Mouse (Mus musculus): ENCODE measurements at regions not wholly inside any gene's neighbourhood (a gene's known extent, or its start where the extent isn't known, plus 50 kb on each side); places are given as distances from the start of the nearest gene placed in this dataset.

- Histone ChIP-seq H3K4me3 (no peak overlapping the region), H3K4me2 (replicated peaks) (no peak overlapping the region)
- 84% methylated on average over 7 of the region's 7 CpGs for WGBS
Observed at GRCm38 (mm10) chr3:41368351-41369101, 187.0 kb upstream of the Jade1 start.

GRCm38 (mm10) chr3:41366764-41367163 lies 188.8 kb upstream of the Jade1 start:
- WGBS = 77% methylated on average over 4 of the region's 4 CpGs
- Histone ChIP-seq H3K4me3 (no peak overlapping the region), H3K27me3 (replicated peaks) (no peaks in the 10 kb centered on the region), H3K27ac (no peak overlapping the region), H3K9me3 (no peaks in the 10 kb centered on the region), H3K9ac (no peak overlapping the region), H3K4me1 (no peaks in the 10 kb centered on the region), H3K36me3 (no peaks in the 10 kb centered on the region), H3K4me2 (replicated peaks) (no peak overlapping the region)
- no peak for ATAC-seq (ENCODE audit: low FRiP score, low read depth)

More at GRCm38 (mm10) chr3:41368351-41369101, 187.0 kb upstream of the Jade1 start:
- Histone ChIP-seq H3K36me3 (no peaks in the 10 kb centered on the region), H3K9me3 (no peaks in the 10 kb centered on the region), H3K27ac (no peak overlapping the region), H3K4me1 (no peaks in the 10 kb centered on the region), H3K27me3 (replicated peaks) (no peaks in the 10 kb centered on the region), H3K9ac (no peak overlapping the region)
- ATAC-seq (ENCODE audit: low FRiP score, low read depth) = no peak

DNA sequence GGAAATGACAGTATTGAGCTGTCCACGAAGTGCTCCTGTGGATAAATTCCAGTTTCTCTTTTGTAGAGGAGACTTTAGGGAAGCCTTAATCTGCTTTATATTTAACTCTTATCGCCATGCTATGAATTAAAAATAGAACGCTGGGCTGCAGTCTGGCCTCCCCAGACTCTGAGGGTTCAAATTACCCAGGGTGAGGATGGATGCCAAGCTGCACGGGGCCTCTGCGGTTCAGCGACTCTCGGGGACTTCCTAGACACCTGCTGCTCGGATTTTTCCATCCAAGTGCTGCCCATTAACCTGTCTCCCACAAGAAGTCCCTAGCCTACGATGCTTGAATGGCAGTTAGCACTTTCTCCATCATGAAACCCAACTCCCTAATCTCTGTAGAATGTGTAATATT lies 189.3 kb upstream of the Jade1 start:
- no peak overlapping the region for H3K27ac ChIP-seq
- H3K4me2 ChIP-seq (replicated peaks) = no peak overlapping the region
- H3K9ac ChIP-seq = no peak overlapping the region
- no peaks in the 10 kb centered on the region for H3K36me3 ChIP-seq
- H3K4me1 ChIP-seq = no peaks in the 10 kb centered on the region
- H3K9me3 ChIP-seq = no peaks in the 10 kb centered on the region
- H3K27me3 ChIP-seq (replicated peaks) = no peaks in the 10 kb centered on the region
- WGBS = 60% methylated on average over 9 of the region's 9 CpGs
- no peak overlapping the region for H3K4me3 ChIP-seq
- ATAC-seq (ENCODE audit: low FRiP score, low read depth) = no peak

DNA sequence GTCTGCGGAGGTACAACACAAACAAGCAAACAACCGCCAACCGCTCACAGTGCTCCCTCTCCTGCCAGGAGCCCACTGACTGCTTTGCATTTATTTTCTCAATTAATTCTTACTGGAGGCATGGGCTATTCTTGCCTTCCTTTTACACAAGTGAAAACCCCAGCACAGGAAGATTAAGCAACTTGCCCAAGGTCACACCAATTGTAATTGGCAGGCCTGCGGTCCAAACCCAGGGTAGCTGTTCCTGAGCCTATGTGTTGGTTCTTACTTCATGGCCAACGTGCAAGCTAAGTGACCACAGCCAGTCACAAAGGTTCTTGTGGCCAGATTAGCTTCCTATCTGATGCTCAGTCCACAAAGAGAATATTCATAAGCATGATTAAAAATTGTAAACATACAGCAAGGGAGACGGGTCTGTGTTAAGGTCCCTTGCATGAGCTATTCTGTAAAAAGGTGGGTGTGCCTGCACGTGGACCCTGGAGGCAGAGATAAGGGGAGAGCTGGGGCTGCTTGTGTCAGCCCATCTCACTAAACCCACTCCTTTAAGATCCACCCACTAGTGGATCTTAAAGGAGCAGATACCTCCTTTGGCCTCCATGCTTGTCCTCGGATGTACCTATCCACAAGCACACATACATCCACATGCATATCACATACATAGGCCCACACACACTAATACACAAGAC lies 190.2 kb upstream of the Jade1 start:
- H3K4me2 ChIP-seq (replicated peaks) = no peak overlapping the region
- no peak overlapping the region for H3K27ac ChIP-seq
- no peaks in the 10 kb centered on the region for H3K4me1 ChIP-seq
- no peaks in the 10 kb centered on the region for H3K27me3 ChIP-seq (replicated peaks)
- no peak for ATAC-seq (ENCODE audit: low FRiP score, low read depth)
- H3K9me3 ChIP-seq = no peaks in the 10 kb centered on the region
- no peak overlapping the region for H3K4me3 ChIP-seq
- 85% methylated on average over 8 of the region's 8 CpGs for WGBS
- no peak overlapping the region for H3K9ac ChIP-seq
- H3K36me3 ChIP-seq = no peaks in the 10 kb centered on the region

- Histone ChIP-seq H3K9ac (no peak overlapping the region), H3K36me3 (no peaks in the 10 kb centered on the region), H3K4me3 (no peak overlapping the region), H3K27ac (no peak overlapping the region), H3K4me2 (replicated peaks) (no peak overlapping the region), H3K27me3 (replicated peaks) (no peaks in the 10 kb centered on the region), H3K9me3 (no peaks in the 10 kb centered on the region), H3K4me1 (no peaks in the 10 kb centered on the region)
- ATAC-seq (ENCODE audit: low FRiP score, low read depth) = no peak
- WGBS = 82% methylated on average over 3 of the region's 3 CpGs
Observed at GRCm38 (mm10) chr3:41363947-41364346, 191.6 kb upstream of the Jade1 start.

GRCm38 (mm10) chr3:41360231-41360630 lies 195.3 kb upstream of the Jade1 start:
- no peaks in the 10 kb centered on the region for H3K27me3 ChIP-seq (replicated peaks)
- no peak overlapping the region for H3K27ac ChIP-seq
- no peaks in the 10 kb centered on the region for H3K4me1 ChIP-seq
- 65% methylated on average over 5 of the region's 5 CpGs for WGBS
- H3K36me3 ChIP-seq = no peaks in the 10 kb centered on the region
- H3K4me2 ChIP-seq (replicated peaks) = no peak overlapping the region
- no peaks in the 10 kb centered on the region for H3K9me3 ChIP-seq
- no peak overlapping the region for H3K9ac ChIP-seq
- H3K4me3 ChIP-seq = no peak overlapping the region
- no peak for ATAC-seq (ENCODE audit: low FRiP score, low read depth)

DNA sequence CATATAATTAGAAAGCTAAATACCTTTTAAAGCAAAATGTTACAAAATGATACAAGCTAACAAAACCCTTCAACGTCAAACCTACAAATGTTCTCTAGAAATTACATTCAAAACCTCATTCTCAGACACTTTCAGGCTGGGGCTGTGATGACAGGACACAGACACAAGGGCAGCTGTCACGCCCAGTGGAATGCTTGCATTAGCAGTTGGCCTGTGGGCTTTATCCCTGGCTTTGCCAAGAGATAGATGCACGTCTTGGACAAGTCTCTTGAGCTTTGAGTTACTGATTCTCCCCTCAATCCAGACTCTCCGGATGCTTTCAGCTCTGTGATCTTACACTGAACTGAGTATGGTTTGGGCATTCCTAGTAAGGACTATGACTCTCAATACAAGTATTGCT lies 196.1 kb upstream of the Jade1 start:
- Histone ChIP-seq H3K36me3 (no peaks in the 10 kb centered on the region), H3K27ac (no peak overlapping the region), H3K27me3 (replicated peaks) (no peaks in the 10 kb centered on the region), H3K4me2 (replicated peaks) (no peak overlapping the region), H3K4me1 (no peaks in the 10 kb centered on the region), H3K4me3 (no peak overlapping the region), H3K9me3 (no peaks in the 10 kb centered on the region), H3K9ac (no peak overlapping the region)
- no peak for ATAC-seq (ENCODE audit: low FRiP score, low read depth)
- 79% methylated on average over 4 of the region's 4 CpGs for WGBS

DNA sequence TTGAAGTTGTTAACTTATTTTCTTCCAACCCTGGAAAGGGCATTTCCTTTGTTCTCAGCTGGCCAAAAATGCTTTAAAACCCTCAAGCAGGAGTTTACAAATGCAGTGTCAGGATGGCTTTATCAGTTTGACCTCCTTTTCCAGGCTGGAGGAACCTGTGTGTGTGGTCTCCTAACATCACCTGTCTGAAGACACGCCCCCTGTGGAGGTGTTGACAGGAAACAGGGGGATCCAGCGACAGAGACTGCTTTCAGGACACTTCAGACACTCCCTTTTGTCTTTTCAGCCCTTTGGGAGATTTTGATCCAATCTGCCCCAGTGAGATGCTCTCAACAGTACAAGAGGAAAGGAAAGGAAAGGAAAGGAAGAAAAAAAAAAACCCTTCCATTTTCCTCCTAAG lies 202.5 kb upstream of the Jade1 start:
- Histone ChIP-seq H3K4me3 (no peak overlapping the region), H3K4me2 (replicated peaks) (no peak overlapping the region), H3K4me1 (no peaks in the 10 kb centered on the region), H3K27ac (no peak overlapping the region), H3K9me3 (no peaks in the 10 kb centered on the region), H3K36me3 (no peaks in the 10 kb centered on the region), H3K9ac (no peak overlapping the region), H3K27me3 (replicated peaks) (no peaks in the 10 kb centered on the region)
- 22% methylated on average over 2 of the region's 2 CpGs for WGBS
- ATAC-seq (ENCODE audit: low FRiP score, low read depth) = no peak

DNA sequence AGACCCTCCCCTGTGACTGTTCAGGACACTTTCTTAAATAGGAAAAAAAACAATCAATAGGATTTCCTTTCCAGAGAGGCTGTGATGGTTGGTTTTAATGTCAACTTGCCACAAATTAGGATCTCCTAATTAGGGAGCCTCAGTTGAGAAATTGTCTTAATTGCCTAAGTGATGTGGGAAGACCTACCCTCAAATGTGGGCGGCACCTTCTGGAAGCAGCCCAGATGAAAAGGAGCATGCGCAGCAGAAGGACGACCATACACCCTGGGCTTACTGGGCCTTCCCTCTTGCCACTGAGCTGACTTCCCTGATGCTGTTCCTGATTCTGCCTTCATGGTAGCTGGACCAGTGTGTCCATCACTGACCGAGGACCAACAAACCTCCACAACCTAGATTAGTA lies 203.7 kb upstream of the Jade1 start:
- Histone ChIP-seq H3K4me3 (no peak overlapping the region), H3K4me2 (replicated peaks) (no peak overlapping the region), H3K9ac (no peak overlapping the region), H3K27me3 (replicated peaks) (no peaks in the 10 kb centered on the region), H3K36me3 (no peaks in the 10 kb centered on the region), H3K27ac (no peak overlapping the region), H3K4me1 (no peaks in the 10 kb centered on the region), H3K9me3 (no peaks in the 10 kb centered on the region)
- 87% methylated on average over 4 of the region's 4 CpGs for WGBS
- no peak for ATAC-seq (ENCODE audit: low FRiP score, low read depth)

GRCm38 (mm10) chr3:41351091-41351685 lies 204.3 kb upstream of the Jade1 start:
- no peak for ATAC-seq (ENCODE audit: low FRiP score, low read depth)
- no peak overlapping the region for H3K4me2 ChIP-seq (replicated peaks)
- WGBS = 93% methylated on average over 8 of the region's 8 CpGs
- no peak overlapping the region for H3K27ac ChIP-seq
- no peak overlapping the region for H3K4me3 ChIP-seq
- no peaks in the 10 kb centered on the region for H3K36me3 ChIP-seq
- no peak overlapping the region for H3K9ac ChIP-seq
- H3K4me1 ChIP-seq = no peaks in the 10 kb centered on the region
- H3K9me3 ChIP-seq = no peaks in the 10 kb centered on the region
- H3K27me3 ChIP-seq (replicated peaks) = no peaks in the 10 kb centered on the region

DNA sequence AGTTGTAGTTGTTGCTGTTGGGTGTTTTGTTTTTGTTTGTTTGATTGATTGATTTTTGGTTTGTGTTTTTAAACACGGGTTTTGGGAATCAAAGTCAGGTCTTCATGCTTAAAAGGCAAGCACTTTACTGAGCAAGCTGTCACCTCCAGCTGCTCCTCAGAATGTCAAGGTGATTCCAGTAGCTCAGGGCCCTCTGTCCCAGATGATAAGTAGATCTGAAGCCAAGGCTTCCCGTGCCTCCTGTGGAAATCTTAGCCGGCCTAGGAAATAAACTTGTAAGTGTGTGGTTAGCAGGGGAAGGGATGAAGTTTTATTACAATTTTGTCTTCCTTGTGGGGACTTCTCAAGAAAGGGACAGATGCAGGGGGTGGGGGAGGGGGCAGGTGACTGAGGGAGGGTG lies 205.2 kb upstream of the Jade1 start:
- H3K27me3 ChIP-seq (replicated peaks) = no peaks in the 10 kb centered on the region
- no peak overlapping the region for H3K27ac ChIP-seq
- H3K4me2 ChIP-seq (replicated peaks) = no peak overlapping the region
- WGBS = 81% methylated on average over 3 of the region's 3 CpGs
- ATAC-seq (ENCODE audit: low FRiP score, low read depth) = no peak
- no peaks in the 10 kb centered on the region for H3K9me3 ChIP-seq
- no peaks in the 10 kb centered on the region for H3K36me3 ChIP-seq
- no peak overlapping the region for H3K9ac ChIP-seq
- no peak overlapping the region for H3K4me3 ChIP-seq
- H3K4me1 ChIP-seq = no peaks in the 10 kb centered on the region

DNA sequence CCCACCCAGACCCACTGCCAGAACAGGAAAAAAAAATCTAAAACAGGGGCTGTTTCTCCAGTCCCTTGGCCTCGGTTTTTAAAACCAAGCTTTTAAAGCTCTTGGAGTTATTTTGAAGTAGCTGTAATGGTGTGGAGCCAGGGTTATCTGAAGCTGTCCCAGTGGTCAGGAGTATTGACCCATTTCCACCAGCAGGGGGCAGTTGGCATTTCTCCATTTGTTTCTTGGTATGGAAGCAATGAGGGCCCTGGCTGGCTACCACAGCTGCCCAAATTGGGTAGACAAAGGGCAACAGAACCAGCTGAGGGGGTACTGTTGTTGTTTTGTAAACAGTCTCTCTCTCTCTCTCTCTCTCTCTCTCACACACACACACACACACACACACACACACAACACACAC lies 206.7 kb upstream of the Jade1 start:
- no peak overlapping the region for H3K27ac ChIP-seq
- no peaks in the 10 kb centered on the region for H3K9me3 ChIP-seq
- H3K4me1 ChIP-seq = no peaks in the 10 kb centered on the region
- H3K27me3 ChIP-seq (replicated peaks) = no peaks in the 10 kb centered on the region
- ATAC-seq (ENCODE audit: low FRiP score, low read depth) = no peak
- no peak overlapping the region for H3K9ac ChIP-seq
- H3K4me2 ChIP-seq (replicated peaks) = no peak overlapping the region
- WGBS = 71% methylated on average over 1 of the region's 1 CpGs
- no peaks in the 10 kb centered on the region for H3K36me3 ChIP-seq
- no peak overlapping the region for H3K4me3 ChIP-seq
